Mouse (Mus musculus) CD4-positive, CD25-positive, alpha-beta regulatory T cell, adult 4 months (primary cell): ENCODE results near the gene Cntnap2. TPM values are rescaled to one million over a fixed set of nuclear protein-coding genes. Genes with fewer than 3 reads are reported as not detected.

Experiments
- ATAC-seq: one replicate; pipeline ENCODE4 v1.8.0; 2017
- polyA plus RNA-seq, 2 experiments: library from polyadenylated mRNA; unstranded; fragments of 100-300 nt; shearing (Covaris generic); gene quantifications; one replicate each; pipeline ENCODE4 v1.2.1; 2017

The Cntnap2 gene
- polyA plus RNA-seq, 2 experiments from 2014 or later, result 0.08 to 0.09 TPM

DNA sequence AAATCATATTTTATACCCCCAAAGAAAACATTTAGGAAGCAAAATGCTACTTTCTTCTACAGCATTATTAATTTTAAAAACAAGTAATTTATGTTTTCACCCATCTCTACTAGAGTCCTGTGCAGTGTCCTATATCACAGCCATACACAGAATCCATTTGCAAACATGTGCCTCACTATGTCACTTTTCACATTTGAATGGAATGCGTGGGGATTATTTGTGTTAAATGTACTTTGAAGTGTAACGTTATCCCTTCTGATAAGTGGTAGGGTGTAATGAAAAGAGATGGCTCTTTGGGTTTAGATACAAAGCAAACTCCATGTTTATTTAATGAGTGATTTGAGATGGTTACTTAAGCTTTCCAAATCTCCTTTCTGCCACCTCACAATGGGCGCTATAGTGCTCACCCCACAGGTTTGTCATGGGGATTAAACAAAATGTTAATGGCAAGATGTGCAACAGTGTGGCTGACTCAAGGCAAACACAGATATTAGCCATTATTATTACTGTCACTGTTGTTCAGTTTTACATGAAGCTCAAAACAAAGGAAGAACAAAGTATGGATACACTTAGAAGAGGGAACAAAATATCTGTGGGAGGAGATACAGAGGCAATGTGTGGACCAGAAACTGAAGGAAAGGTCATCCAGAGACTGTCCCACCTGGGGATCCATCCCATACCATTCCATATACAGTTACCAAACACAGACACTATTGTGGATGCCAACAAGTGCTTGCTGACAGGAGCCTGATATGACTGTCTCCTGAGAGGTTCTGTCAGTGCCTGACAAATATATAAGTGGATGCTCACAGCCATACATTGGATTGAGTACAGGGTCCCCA is 886.2 kb downstream of the Cntnap2 start:
- ATAC-seq, result no peak

DNA sequence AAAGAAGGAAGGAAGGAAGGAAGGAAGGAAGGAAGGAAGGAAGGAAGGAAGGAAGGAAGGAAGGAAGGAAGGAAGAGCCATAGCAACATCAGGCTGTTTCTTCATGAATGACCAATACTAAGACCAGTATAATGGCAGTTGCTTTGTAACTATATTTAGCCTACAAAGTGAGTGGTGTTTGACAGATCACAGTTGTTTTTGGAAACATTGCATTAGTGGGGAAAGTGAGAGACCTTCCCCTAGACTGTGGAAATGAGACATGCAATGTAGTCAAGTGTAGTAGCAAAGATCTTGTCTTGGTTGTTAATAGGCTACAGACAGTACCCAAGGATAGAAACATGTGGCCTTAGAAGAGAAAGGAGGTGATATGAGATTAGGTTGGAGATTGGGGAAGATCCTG is 895.6 kb downstream of the Cntnap2 start:
- ATAC-seq, result no peak

DNA sequence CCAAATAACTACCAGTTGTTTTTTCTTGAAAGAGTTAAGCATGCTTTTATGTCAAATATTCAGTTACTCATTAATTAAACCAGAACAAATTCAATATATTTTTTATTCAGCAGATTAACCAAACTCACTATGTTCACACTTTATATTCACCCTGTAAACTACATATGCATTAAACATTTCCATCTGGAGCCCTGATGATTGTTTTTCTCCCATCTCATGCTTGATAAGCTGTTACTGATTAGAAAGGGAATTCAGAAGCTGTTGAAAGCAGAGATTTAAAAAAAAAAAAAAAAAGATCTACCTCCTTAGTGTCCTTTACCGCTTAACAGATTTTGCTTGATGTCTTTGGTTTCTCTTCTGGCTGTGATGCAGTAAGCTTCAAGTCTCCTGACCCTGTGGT is 905.3 kb downstream of the Cntnap2 start:
- ATAC-seq, result no peak

DNA sequence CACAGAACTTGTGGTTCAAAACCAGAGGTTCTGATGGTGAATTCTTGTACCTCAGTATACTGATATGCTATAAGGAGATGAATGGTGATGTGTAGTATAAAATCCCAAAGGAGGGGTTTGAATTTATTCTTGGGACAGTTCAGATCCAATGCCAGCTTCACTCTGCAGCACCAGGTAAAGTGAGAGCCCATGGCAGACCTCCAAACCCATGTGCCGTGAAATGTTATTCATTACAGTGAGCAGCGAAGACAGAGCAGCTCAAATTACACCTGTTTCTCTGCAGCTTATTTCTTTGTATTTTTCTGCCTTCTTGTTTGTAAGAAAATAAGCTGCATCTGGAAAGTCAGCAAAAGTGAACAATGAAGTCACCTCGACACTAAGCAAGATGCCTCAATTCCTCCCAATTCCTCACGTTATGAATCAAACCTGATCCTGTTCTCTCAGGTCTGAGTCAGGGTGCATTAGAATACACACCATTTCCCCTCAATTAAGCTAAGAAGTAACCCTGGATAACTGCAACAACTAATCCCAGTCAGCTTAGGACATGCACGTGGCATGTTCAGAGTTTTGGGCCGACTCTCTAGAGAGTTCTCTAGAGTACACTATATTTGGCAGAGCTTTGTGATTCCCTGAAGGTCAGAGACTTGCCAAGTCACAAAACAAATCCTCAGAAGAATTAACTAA is 915.5 kb downstream of the Cntnap2 start:
- ATAC-seq, result no peak

DNA sequence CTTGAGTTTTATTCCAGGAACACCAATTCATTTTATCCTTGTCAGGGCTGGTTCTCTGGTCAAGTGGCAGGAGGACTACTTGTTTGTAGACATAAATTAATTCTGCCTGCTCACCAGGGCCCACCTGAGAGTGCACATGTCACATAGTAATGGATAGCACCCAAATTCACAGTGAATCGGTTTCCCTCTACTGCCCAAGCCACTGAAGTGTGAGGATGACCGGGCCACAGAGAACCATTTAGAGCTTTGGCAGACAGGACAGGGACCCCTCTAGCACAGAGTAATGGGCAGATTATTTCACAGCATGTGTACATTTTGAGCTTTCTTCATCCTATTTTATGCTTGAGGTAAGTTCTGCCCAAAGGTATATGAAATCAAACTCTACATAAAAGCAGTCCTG is 920.0 kb downstream of the Cntnap2 start:
- no peak for ATAC-seq

DNA sequence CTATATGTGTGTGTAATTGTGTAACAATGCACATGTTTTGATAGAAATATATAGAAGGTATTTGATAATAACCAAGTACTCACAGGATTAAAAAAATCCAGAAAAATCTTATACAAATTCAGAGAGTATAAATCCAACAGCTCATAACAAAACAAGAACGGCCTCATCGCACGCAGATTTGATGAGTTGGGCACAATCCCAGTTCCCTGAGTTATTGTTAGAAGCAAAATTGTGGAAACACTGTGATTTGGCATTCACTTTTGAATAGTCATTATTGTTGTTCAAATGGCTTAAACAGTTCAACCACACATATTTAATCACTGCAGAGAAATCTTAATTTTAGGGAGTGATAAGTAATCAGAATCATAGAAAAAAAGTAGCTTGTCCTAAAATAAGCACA is 928.9 kb downstream of the Cntnap2 start:
- ATAC-seq, result no peak

DNA sequence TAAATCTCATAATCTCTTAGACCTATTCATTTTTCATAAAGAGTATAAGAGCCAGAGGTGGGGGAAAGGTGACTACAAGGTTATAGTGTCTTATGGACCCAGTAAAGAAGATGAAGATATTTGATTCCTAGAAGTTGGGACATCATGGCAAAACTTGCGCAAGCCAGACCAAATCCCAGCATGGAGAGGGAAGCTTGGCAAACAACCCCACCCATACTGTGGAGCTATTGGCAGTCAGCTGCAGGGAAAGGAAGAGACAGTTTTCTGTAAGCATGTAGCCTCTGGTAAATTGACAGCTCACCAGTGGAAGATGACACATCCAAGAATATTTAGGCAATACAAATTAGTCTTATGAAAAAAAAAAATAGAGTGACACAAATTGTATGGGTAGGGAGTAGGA is 931.9 kb downstream of the Cntnap2 start:
- ATAC-seq, result no peak

DNA sequence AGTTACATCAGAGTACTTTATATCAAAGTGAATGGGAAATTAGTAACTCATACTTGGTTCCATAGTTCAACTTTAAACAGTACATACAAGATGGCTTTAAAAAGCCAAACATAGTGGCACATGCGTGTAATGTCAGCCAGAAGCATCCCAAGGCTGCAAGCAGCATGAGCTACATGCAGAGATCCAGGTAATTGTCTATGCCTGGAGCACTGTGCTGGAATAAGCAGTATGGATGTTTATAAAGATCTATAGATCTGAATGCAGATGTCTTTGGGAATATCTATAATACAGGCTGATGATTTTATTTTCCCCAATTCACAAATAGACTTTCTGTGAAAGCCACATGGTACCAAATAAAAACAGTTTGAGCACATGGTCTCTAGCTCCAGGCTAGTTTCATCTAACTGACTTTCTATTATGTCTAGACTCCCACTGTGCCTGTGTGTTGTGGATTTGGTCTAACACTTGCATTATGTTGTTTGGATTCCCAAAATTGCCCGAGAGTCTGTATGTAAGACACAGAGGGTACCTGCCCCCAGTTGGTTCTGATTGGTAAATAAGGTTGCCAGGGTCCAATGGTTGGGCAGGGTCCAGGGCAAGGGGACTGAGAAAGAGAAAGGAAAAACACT is 963.5 kb downstream of the Cntnap2 start:
- ATAC-seq, result no peak

DNA sequence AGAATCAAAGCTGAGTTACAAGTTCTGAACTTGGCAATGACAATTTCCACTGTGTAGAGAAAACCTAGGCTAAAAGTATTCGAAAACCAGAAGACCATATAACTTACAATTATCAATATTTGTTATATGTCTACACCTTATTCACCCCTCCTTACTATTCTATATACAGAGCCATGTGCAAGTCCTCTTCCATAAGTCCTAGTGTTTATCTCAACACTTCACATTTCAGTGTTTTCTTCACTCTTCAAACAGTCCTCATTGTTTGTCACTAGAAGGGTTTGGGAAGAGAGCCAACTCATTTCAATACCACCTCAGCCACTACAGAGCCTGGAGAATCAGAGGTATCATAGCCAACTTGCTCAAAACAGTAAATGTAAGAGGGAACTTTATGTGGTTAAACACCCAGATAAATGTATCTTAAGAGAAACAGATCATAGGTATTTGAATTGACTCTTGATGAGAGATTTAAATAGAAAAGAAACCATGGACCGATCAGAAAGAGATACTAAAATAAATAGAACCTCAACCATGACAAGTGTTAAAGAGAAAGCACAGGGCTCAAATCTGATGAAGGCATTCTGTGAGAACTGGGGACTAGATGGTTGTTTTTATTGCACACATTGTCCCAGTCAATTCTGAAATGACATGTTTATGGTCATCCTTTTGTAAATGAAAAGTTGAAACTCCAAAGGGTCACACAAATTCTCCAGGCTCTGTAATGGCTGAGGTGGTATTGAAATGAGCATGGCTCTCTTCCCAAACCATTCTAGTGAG is 972.9 kb downstream of the Cntnap2 start:
- no peak for ATAC-seq

DNA sequence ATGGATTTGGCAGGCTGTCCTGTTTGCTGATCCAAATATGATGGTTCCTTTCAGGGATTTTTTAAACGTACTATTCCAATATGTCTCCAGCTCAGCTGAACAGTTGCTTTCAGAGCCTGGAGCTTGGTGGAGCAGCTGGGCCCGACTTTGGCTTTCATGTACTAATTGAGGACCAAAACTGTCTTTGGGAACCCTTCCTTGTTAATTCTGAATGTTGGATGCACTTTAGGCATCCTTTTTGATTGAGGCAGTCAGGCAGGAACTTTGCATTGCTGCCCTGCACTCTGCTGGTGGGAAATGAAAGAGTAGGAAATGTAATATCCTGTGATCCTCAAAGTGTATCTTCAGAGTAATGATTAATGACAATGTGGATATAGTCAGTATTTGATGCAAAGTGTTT is 974.0 kb downstream of the Cntnap2 start:
- ATAC-seq, result no peak

DNA sequence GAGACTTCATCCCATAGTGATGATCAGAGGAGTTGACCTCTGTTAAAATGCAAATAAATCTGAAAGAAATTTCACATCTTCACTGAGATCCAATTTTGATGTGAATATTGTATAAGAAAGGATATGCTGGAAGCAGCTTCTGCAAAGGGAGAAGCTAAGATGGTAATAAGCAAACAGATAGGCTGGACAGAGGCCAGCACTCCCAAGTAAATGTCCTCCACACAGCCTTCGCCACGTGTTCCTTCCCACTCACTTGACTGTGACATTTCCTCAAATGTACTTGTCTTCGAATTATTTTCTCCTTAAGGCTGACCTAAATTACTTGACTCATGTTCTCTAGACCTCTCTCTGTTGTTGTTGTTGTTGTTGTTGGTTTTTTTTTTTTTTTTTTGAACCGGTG is 981.5 kb downstream of the Cntnap2 start:
- ATAC-seq, result no peak

DNA sequence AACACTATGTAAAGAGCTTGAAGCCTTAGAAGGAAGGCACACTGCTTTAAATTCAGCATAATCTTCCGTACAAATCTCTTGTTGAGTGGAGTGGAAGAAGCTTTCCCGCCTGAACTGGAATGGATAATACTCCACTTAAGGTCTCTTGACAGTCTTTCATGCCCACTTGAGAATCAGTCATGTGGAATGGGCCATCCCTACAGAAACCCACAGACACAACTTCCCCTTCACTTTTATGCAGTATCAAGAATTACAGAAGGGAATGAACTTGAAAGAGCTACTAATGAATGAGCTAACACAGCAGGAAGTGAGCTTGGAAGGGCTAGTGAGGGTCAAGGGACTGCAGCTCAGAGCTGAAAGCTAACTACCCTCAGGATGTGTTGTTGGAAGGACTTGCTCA is 1021.1 kb downstream of the Cntnap2 start:
- ATAC-seq, result no peak

DNA sequence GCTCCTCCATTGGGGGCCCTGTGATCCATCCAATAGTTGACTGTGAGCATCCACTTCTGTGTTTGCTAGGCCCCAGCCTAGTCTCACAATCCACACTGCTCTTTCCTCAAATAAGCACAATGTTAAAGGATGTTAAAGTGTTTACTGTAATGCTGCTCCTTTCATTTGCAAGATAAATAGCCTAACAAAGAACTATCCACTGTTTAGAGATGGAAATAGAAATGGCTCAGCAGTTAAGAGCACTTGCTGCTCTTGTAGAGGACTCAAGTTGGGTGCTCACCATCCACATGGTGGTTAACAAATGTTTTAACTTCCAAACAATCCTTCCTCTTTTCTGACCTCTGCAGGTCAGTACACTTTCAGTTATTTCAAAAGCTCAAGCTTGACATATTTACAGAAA is 1022.3 kb downstream of the Cntnap2 start:
- no peak for ATAC-seq

DNA sequence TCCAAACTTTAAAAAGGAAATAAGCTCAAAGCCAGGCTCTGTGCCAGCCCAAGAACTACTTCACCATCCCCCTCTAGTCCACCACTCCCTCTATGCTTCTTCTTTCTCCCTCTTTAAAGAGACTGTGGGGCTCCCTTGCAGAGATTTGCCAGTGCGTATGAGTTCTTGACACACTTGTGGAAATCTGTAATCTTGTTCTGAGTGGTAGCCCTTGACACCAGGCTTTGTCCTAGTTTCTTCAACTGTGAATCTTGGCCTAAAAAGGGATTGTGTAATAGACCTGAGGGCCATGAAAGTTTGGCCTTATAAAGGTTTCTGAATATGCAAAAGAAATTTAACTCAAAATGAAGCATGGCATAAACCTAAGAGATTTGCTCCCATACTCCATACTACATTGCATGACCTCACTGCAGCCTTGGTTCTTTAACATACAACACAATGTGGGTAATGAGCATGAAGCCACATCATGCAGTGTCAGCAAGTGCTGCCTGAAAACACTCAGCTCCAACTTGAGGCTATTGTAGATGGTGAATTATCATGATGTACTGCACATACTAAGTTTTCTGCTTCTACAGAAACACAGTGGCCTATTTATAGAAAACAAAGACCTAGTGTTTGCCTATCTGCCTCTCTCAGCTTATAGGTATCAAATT is 1084.2 kb downstream of the Cntnap2 start:
- ATAC-seq, result no peak

DNA sequence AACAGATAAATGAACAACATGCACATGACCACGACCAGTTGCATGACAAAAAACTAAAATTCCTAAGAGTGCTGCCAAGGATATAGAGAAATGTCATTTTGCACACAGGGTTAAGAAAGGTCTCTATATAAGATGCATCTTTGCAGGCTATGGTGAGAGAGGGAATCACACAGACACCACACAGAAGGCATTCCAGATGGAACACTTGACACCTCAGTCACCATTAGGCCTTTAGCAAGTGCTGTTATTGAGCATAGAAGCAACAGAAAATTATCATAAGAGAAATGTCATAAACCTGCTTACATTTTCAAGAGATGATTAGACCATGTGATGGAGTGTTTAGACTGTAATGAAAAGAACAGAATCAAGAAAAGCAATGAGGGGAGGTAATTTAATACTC is 1107.7 kb downstream of the Cntnap2 start:
- no peak for ATAC-seq

DNA sequence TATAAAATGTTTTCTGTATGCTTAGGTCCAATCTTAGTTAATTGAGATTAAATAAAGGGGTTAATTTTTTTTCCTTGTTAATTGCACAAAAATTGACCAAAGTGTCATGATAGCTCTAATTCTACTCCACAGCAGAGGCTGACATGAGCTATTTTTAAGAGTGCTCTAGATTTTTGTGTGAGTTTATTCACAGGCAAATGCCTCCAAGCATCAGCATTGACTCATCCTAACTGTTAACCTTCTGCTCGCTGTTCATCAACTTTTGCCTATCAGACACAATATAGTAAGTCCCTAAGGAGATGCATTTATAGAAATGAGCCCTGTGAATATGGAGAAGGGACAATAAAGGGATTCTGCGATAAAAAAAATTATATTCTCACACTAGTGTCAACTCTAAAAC is 1138.1 kb downstream of the Cntnap2 start:
- no peak for ATAC-seq

DNA sequence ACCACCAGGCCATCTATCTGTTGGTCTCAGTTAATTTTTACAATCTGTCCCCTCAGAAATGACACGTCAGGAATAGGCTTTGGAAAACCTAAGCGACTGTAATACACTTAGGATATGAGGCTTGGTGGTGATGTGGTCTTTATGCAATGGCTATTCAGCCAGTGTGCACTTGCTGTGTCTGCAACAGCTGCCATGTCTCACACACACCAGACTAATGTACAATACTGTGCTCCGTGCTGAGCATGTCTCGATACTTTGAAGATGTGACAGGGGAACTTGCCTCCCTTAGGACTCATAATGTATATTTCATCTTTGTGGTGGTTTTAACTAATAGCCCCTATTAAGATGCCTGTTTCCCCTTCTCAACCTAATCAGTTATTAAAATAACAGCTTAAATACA is 1142.7 kb downstream of the Cntnap2 start:
- no peak for ATAC-seq

DNA sequence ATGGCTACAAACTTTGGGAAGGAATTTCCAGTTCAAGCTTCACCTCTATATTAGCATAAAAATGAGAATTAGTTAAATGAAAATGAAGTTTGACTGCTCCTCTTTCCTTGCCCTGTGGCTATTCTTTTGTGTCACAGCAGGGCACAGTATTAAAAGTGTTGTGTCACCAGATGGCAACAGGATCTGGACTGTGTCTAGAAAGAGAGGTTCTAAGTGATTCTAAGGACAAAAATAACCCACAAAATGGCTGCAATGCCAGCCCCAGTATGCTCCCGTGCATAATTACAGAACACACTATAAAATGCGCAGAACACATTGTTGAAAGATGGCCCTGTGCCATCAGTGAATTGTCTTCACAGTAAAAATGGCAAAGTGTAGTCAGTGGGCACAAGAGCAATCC is 1146.4 kb downstream of the Cntnap2 start:
- no peak for ATAC-seq

DNA sequence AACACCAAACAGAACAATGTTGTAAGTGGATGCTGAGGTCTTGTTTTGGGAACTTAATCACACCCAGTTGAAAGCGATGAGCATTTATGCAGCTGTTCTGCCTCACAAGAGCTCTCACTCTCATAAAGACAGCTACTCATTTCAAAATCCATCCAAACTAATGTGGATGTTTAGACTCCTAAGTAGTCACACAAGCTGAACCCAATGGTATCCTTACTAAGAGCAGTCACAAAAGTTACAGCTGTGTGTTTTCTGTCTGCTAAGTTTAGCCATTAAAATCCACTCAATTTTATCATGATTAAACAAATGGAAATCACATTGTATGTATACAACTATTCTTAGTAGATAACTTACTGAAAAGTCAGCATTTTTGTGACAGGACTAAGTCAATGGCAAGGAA is 1173.7 kb downstream of the Cntnap2 start:
- no peak for ATAC-seq

DNA sequence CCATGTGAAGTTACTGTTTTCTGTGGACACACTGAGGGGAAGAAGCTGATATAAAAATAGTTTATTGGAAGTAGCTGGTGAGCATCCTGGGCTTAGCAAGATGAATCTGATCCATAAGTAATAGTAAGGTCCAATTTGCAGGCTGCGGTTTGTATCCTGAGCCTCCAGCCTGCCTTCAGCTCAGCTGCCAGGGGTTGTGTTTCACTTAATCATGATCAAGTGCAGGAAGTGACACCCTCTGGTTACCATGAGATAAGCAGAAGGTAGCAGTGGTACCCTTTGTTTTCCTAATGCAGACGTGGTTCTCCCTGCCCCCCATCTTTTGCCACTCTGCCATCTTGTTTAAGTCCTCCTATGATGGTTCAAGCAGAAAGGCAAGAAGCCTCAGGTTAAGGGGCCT is 1181.2 kb downstream of the Cntnap2 start:
- ATAC-seq, result no peak

DNA sequence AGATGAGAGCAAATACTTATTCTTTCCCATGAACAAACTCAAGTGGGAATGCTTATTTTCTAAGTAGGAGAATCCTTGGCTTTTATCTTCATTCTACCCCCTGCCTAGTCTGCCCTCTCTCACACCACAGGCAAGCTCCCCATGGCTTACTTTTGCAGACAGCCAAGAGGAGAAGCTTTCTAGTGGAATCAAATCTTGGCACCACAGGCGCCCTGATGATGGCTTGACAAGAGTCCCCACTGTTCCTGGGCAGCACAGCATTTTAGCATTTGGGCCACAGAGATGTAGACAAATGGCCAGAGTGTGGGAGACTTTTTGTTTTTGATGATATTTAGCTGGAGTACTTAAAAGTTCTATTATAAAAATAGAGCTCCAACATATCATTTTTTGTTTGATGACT is 1204.0 kb downstream of the Cntnap2 start:
- ATAC-seq, result no peak

DNA sequence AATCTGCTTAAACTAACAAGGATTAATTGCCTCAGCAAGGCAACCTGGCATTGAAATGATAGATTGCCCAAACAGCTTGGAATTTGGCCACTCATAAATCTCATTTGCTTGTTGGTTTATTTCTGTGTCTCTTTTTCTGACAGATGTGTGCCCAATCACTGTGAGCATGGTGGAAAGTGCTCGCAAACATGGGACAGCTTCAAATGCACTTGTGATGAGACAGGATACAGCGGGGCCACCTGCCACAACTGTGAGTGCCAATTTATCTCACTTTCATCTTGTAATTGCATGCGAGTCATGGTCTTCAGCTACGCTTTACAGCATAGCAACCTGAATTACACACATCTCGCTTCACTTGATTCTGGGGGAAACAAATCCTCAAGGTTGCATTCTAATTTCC is 1287.8 kb downstream of the Cntnap2 start:
- ATAC-seq, result no peak

DNA sequence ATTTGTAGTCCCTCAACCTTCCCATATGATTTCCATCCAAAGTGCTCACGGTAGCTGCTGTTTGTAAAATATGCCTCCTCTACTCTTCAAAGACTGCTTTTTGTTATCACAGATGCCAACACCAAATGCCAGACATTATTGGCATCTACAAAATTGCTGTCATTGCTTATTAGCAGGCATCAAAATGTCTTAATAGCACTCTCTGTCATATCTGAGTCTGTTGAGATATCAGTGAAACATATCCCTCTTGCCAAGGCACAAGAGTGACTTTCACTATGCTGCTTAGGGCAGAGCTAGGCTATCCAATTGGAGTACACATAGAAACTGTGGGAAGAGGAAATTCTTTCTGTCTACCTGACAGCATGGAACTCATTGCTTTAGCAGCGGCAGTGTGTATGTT is 1301.9 kb downstream of the Cntnap2 start:
- ATAC-seq, result no peak
